Mouse (Mus musculus) E14TG2a.4 (cell line): Measurements from ENCODE around the gene Ifi211.
"Not testable (repeated sequence)": the region's sequence is repeated elsewhere in the genome, so short reads cannot be mapped to it uniquely, and the experiment has no call there.

Source experiments
- CTCF ChIP-seq: conservative IDR thresholded peaks from 2 replicates; pipeline ENCODE4 v1.5.1; 2014; ENCODE audit warnings: low read length
- POU5F1 ChIP-seq: IDR thresholded peaks from 2 replicates; pipeline ENCODE4 v1.6.1; 2014; ENCODE audit warnings: low read length, borderline replicate concordance

DNA sequence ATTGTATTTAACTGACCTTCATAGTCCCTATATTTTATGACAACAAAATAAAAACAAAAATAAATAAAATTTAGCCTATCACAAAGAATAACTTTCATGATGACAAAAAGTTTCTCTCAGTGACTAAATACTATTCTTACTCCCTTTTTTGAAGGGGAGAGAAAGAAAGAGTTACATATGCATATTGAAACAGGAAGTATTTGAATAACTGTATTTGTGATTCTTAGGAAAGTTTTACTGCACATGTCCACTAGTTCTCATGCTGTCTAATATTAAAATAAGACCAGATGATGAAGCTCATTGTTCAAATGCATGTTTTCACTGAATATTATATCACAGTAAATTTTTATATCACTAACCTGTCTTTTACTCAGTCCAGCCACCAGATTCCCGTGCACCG is 28.7 kb upstream of the Ifi211 start:
- not testable (repeated sequence) for TF ChIP-seq CTCF, POU5F1
